Mouse (Mus musculus) erythroblast, embryonic 14.5 days (primary cell): ENCODE measurements around the gene Tm2d3. TPM values are rescaled to one million over a fixed set of nuclear protein-coding genes. Genes with fewer than 3 reads are reported as not detected.

Experiments used
- H3K27me3 ChIP-seq: 2 replicates; pipeline ENCODE4 v1.6.1; 2012; ENCODE audit warnings: inconsistent platforms; ENCODE audit not compliant: control insufficient read depth
- H3K36me3 ChIP-seq: 2 replicates; pipeline ENCODE4 v1.6.1; 2012; ENCODE audit warnings: mild to moderate bottlenecking, inconsistent platforms; ENCODE audit not compliant: control insufficient read depth
- H3K4me1 ChIP-seq: 2 replicates; pipeline ENCODE4 v1.6.1; 2012; ENCODE audit warnings: inconsistent platforms; ENCODE audit not compliant: control insufficient read depth
- H3K4me3 ChIP-seq: replicated peaks from 2 replicates; pipeline ENCODE3; 2012; ENCODE audit warnings: moderate library complexity, mild to moderate bottlenecking, inconsistent platforms
- H3K9me3 ChIP-seq: 2 replicates; pipeline ENCODE4 v1.6.1; 2012; ENCODE audit warnings: low read length, inconsistent platforms, mixed read lengths; ENCODE audit not compliant: control insufficient read depth
- GATA1 ChIP-seq: IDR thresholded peaks from 2 replicates; pipeline ENCODE4 v1.6.1; 2012; ENCODE audit warnings: low read length, inconsistent platforms, mixed read lengths
- TAL1 ChIP-seq: IDR thresholded peaks from 3 replicates; pipeline ENCODE4 v1.6.1; 2012; ENCODE audit warnings: low read length, inconsistent platforms, mixed read lengths
- polyA plus RNA-seq: library from polyadenylated mRNA; stranded (reverse); fragments of >175 nt; gene quantifications from 2 replicates; pipeline ENCODE4 v1.2.3, GENCODE M21; 2012

Gene Tm2d3
- polyA plus RNA-seq, 1 experiment = 0.43 TPM

- Histone ChIP-seq H3K4me3 (no peak overlapping the region), H3K4me1 (no peaks in the 10 kb centered on the region)
- TF ChIP-seq TAL1 (no peak), GATA1 (no peak)
Observed at GRCm38 (mm10) chr7:65737286-65738040, 46.5 kb downstream of the Tm2d3 start.

GRCm38 (mm10) chr7:65742857-65743256 lies 51.9 kb downstream of the Tm2d3 start:
- H3K36me3 ChIP-seq = no peaks in the 10 kb centered on the region
- peaks cover 5% of the 10 kb centered on the region for H3K9me3 ChIP-seq
- H3K4me3 ChIP-seq = no peak overlapping the region
- H3K27me3 ChIP-seq = no peaks in the 10 kb centered on the region
- no peak for TF ChIP-seq GATA1
- TF ChIP-seq TAL1 = no peak
- no peaks in the 10 kb centered on the region for H3K4me1 ChIP-seq

More at GRCm38 (mm10) chr7:65737286-65738040, 46.5 kb downstream of the Tm2d3 start:
- Histone ChIP-seq H3K36me3 (no peaks in the 10 kb centered on the region), H3K27me3 (no peaks in the 10 kb centered on the region), H3K9me3 (no peaks in the 10 kb centered on the region)

DNA sequence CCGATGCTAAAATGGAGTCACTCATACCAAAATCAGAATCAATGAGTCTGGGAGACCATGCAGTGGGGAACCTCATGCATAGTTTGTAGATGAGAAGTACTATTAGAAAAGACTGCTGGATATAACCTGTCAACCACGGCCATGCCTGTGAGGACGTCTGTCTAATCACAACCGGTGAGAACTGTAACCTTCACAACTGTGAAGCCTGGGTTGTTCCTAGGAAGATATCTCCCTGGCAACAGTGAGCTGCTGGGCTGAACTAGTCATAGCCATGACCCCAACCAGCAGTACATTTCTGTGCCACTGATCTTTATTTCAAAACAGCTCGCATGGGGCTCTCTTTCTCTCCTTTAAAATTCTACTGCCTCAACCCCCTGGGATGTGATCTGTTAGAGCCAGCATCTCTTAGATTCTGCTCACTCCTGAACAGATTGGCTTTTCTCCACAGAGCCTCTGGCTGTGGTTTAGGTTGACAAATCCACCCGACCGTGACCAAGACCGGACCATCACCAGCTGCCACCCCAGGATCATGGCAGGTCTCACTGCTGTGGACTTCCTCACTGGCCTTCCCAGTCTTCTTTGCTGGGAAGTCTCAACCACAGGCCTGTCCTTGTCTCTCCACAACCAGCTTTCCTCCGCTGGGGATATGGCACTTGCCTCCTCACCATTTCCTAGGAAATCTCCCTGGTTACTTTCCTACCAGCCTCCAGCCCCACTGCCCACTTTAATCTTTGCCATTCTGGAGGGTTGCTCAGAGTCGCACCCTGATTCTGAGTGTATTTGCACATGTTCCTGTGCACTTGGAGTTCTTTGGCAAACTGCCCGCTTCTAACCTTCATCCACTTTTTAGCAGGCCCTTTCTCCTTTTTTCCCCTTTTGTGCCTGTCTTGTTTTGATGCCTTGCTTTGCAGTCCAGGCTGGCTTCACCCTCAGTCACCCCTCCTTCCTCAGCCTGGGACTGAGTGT lies 57.3 kb downstream of the Tm2d3 start:
- H3K4me3 ChIP-seq = no peak overlapping the region
- no peak for TF ChIP-seq GATA1
- TF ChIP-seq TAL1 = no peak

More for the DNA sequence above, 57.3 kb downstream of the Tm2d3 start:
- peaks cover 5% of the 10 kb centered on the region for H3K9me3 ChIP-seq
- H3K36me3 ChIP-seq = no peaks in the 10 kb centered on the region
- H3K27me3 ChIP-seq = no peaks in the 10 kb centered on the region
- H3K4me1 ChIP-seq = no peaks in the 10 kb centered on the region

Other genes with a start within 250 kb of the Tm2d3 start
- gene Tjp1, start 163.4 kb upstream of the Tm2d3 start, polyA plus RNA-seq = 0.01 and 0.04 TPM in 2 replicates
- 1.1 and 1.5 TPM in 2 replicates for gene Tarsl2, start 46.3 kb upstream of the Tm2d3 start, polyA plus RNA-seq
- 0.12 TPM in 1 of 2 replicates, not detected in the other for gene Pcsk6, start 170.6 kb downstream of the Tm2d3 start, polyA plus RNA-seq